Mouse (Mus musculus) hindbrain, embryonic 13.5 days (tissue): ENCODE data around the gene Fpgs. TPM values are rescaled to one million over a fixed set of nuclear protein-coding genes. Genes with fewer than 3 reads are reported as not detected.

Source experiments
- ATAC-seq: fragments of 200-750 bp; cut with Nextera tagmentation; 2 replicates; pipeline ENCODE4 v1.8.0; 2017; ENCODE audit warnings: moderate TSS enrichment; ENCODE audit not compliant: low FRiP score
- H3K27ac ChIP-seq: fragments of 300-500 bp; sonication (generic); 2 replicates; pipeline ENCODE4 v1.5.1; 2015; ENCODE audit warnings: inconsistent platforms, mild to moderate bottlenecking, moderate library complexity
- H3K27me3 ChIP-seq: fragments of 300-500 bp; sonication (generic); 2 replicates; pipeline ENCODE4 v1.6.1; 2015; ENCODE audit warnings: mild to moderate bottlenecking, inconsistent platforms
- H3K36me3 ChIP-seq: fragments of 300-500 bp; sonication (generic); 2 replicates; pipeline ENCODE4 v1.6.1; 2015; ENCODE audit warnings: mild to moderate bottlenecking, inconsistent platforms
- H3K4me1 ChIP-seq: fragments of 300-500 bp; sonication (generic); replicated peaks from 2 replicates; pipeline ENCODE4 v1.6.1; 2015; ENCODE audit warnings: inconsistent platforms
- H3K4me2 ChIP-seq: fragments of 300-500 bp; sonication (generic); 2 replicates; pipeline ENCODE4 v1.6.1; 2015; ENCODE audit warnings: inconsistent platforms, mild to moderate bottlenecking, moderate library complexity
- H3K4me3 ChIP-seq: fragments of 300-500 bp; sonication (generic); 2 replicates; pipeline ENCODE4 v1.5.1; 2015; ENCODE audit warnings: mild to moderate bottlenecking, inconsistent platforms
- H3K9ac ChIP-seq: fragments of 300-500 bp; sonication (generic); 2 replicates; pipeline ENCODE4 v1.6.1; 2015; ENCODE audit warnings: mild to moderate bottlenecking, inconsistent platforms
- H3K9me3 ChIP-seq: fragments of 300-500 bp; sonication (generic); 2 replicates; pipeline ENCODE4 v1.6.1; 2016; ENCODE audit warnings: inconsistent platforms
- WGBS: fragments of 180-500 bp; shearing (Covaris S2); methylation state at CpG from one replicate; pipeline ENCODE4 v1.1.7; 2015; 5-methylcytosine and 5-hydroxymethylcytosine counted together
- polyA plus RNA-seq: library from polyadenylated mRNA; unstranded; fragments of >200 nt; fragmentation: Nextera tagmentation; extraction: Ambion mirVana; gene quantifications from 2 replicates; pipeline ENCODE4 v1.2.1, GENCODE M21; 2015

Gene Fpgs
- polyA plus RNA-seq, 1 experiment from 2014 or later, result 14.5 TPM

GRCm38 (mm10) chr2:32691041-32691440, 12.9 kb downstream of the Fpgs start:
- H3K9me3 ChIP-seq, result no peaks in the 10 kb centered on the region
- H3K4me3 ChIP-seq, result no peak overlapping the region
- ATAC-seq, result no peak
- no peak overlapping the region for H3K4me2 ChIP-seq
- WGBS, result 83% methylated on average over 11 of the region's 11 CpGs
- no peaks in the 10 kb centered on the region for H3K27me3 ChIP-seq
- peaks cover 23% of the 10 kb centered on the region for H3K36me3 ChIP-seq
- peak overlapping the region; percentile 39; the same call in 1 of the 2 replicates for H3K9ac ChIP-seq
- H3K27ac ChIP-seq, result no peak overlapping the region
- peaks cover 18% of the 10 kb centered on the region for H3K4me1 ChIP-seq

- Histone ChIP-seq H3K4me3 (no peak overlapping the region), H3K4me2 (no peak overlapping the region), H3K9ac (no peak overlapping the region), H3K4me1 (peaks cover 18% of the 10 kb centered on the region), H3K36me3 (peaks cover 40% of the 10 kb centered on the region), H3K27ac (peak overlapping the region; percentile 10; the same call in 1 of the 2 replicates), H3K9me3 (no peaks in the 10 kb centered on the region), H3K27me3 (no peaks in the 10 kb centered on the region)
- no peak for ATAC-seq
- 14% methylated on average over 5 of the region's 5 CpGs for WGBS
These were observed 14.5 kb downstream of the Fpgs start for GRCm38 (mm10) chr2:32689420-32689819.

- Histone ChIP-seq H3K27ac (no peak overlapping the region), H3K27me3 (no peaks in the 10 kb centered on the region), H3K9ac (no peak overlapping the region; the same call in 1 of the 2 replicates), H3K4me3 (no peak overlapping the region), H3K4me1 (peaks cover 7% of the 10 kb centered on the region), H3K9me3 (no peaks in the 10 kb centered on the region), H3K4me2 (no peak overlapping the region), H3K36me3 (peaks cover 58% of the 10 kb centered on the region)
- 97% methylated on average over 8 of the region's 8 CpGs for WGBS
- no peak for ATAC-seq
These were observed 16.4 kb downstream of the Fpgs start for GRCm38 (mm10) chr2:32687562-32687961.

DNA sequence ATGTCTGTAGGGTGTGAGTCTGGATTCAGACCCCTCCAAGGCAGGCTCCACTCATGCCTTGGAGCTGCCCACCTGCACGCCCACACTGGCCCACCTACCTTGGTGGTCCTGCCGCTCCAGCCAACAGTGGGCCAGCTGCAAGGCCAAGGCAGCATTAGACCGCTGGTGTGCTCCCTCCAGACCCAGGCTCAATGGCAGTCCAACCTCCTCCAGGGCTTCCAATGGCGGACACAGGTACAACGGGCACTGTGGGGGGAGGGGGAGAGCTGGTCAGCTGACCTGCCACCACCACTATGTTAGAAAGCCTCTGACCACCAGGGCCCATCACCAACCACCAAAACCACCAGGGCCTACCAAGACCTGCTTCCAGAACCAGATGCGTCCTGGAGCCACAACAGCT, 17.3 kb downstream of the Fpgs start:
- H3K4me2 ChIP-seq, result no peak overlapping the region
- H3K36me3 ChIP-seq, result peaks cover 62% of the 10 kb centered on the region
- WGBS, result 96% methylated on average over 6 of the region's 6 CpGs
- H3K4me3 ChIP-seq, result no peak overlapping the region
- H3K4me1 ChIP-seq, result peaks cover 4% of the 10 kb centered on the region; the same call in 1 of the 2 replicates
- no peak overlapping the region for H3K27ac ChIP-seq
- no peak for ATAC-seq
- no peaks in the 10 kb centered on the region for H3K27me3 ChIP-seq
- no peaks in the 10 kb centered on the region for H3K9me3 ChIP-seq
- H3K9ac ChIP-seq, result no peak overlapping the region

- no peaks in the 10 kb centered on the region for H3K27me3 ChIP-seq
- H3K4me3 ChIP-seq, result no peak overlapping the region
- H3K9ac ChIP-seq, result no peak overlapping the region
- peaks cover 4% of the 10 kb centered on the region; the same call in 1 of the 2 replicates for H3K4me1 ChIP-seq
- H3K36me3 ChIP-seq, result peaks cover 62% of the 10 kb centered on the region
- no peak overlapping the region for H3K27ac ChIP-seq
- ATAC-seq, result no peak
- H3K9me3 ChIP-seq, result no peaks in the 10 kb centered on the region
- 97% methylated on average over 3 of the region's 3 CpGs for WGBS
- H3K4me2 ChIP-seq, result no peak overlapping the region
These were observed 18.1 kb downstream of the Fpgs start for GRCm38 (mm10) chr2:32685807-32686206.

- Histone ChIP-seq H3K9ac (no peak overlapping the region), H3K4me3 (no peak overlapping the region), H3K9me3 (no peaks in the 10 kb centered on the region), H3K27me3 (no peaks in the 10 kb centered on the region), H3K4me2 (no peak overlapping the region), H3K4me1 (peaks cover 9% of the 10 kb centered on the region), H3K36me3 (peaks cover 62% of the 10 kb centered on the region), H3K27ac (no peak overlapping the region)
- no peak for ATAC-seq
- 92% methylated on average over 15 of the region's 15 CpGs for WGBS
These were observed 19.1 kb downstream of the Fpgs start for GRCm38 (mm10) chr2:32684681-32685428.

DNA sequence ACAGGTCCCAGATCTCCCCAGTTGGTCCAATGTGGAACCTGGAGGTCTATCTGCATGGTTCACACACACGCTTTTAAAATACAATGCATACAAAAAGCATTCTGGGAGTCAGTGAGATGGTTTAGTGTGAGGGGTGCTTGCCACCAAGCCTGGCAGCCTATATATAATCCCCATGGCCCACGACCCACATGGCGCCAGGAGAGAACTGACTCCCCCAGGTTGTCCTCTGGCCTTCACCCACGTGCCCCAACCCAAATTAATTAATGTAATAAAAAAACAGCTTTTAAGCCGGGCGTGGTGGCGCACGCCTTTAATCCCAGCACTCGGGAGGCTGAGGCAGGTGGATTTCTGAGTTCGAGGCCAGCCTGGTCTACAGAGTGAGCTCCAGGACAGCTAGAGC, 20.2 kb downstream of the Fpgs start:
- Histone ChIP-seq H3K4me1 (peaks cover 10% of the 10 kb centered on the region), H3K27ac (no peak overlapping the region), H3K9ac (no peak overlapping the region), H3K9me3 (no peaks in the 10 kb centered on the region), H3K4me3 (no peak overlapping the region), H3K27me3 (no peaks in the 10 kb centered on the region), H3K4me2 (no peak overlapping the region), H3K36me3 (peaks cover 62% of the 10 kb centered on the region)
- ATAC-seq, result no peak
- WGBS, result 95% methylated on average over 10 of the region's 10 CpGs

DNA sequence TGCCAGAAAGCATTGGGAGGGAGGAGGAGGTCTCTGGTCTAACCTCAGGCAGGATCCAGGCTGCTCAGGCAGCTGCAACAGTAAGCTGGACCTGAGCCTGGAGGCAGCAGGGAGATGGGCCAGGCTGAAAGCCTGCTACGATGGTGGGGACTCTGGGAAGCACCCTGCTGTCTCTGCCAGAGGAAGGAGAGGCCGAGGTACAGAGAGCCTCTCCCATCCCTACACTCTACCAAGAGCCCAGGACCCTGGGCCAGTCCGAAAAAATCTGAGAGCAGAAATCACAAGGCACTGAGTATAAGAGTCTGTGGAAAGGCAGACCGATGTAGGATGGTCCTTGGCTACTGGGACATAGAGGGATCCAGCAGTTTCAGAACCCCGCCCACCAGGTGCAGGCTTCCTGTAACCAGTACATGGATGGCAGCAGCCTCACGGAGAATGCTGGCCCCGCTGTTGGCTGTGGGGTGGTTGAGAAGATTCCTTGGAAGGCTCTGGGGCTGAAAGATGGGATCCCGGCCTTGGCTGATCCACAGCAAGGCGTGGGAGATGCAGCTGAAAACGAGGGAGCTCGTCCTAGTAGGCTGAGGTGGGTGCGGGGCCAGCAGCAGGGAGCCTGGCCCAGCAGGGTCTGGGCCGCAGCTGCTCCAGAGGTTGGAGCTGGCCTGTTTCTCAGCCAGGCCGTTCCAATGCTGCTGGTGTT, 21.1 kb downstream of the Fpgs start:
- Histone ChIP-seq H3K9me3 (no peaks in the 10 kb centered on the region), H3K4me2 (no peak overlapping the region), H3K27ac (no peak overlapping the region), H3K9ac (no peak overlapping the region), H3K27me3 (no peaks in the 10 kb centered on the region), H3K4me1 (peaks cover 10% of the 10 kb centered on the region), H3K36me3 (peaks cover 57% of the 10 kb centered on the region), H3K4me3 (no peak overlapping the region)
- ATAC-seq, result no peak
- 82% methylated on average over 14 of the region's 14 CpGs for WGBS

GRCm38 (mm10) chr2:32681754-32682153, 22.2 kb downstream of the Fpgs start:
- H3K9me3 ChIP-seq, result peaks cover 2% of the 10 kb centered on the region; the same call in 1 of the 2 replicates
- H3K36me3 ChIP-seq, result peaks cover 45% of the 10 kb centered on the region
- no peak overlapping the region for H3K4me2 ChIP-seq
- H3K4me1 ChIP-seq, result peaks cover 10% of the 10 kb centered on the region
- H3K27me3 ChIP-seq, result no peaks in the 10 kb centered on the region
- ATAC-seq, result 0 out of 2 replicates have a peak, but pooled peaks have one; percentile 21
- H3K4me3 ChIP-seq, result no peak overlapping the region
- H3K9ac ChIP-seq, result no peak overlapping the region
- WGBS, result 71% methylated on average over 6 of the region's 6 CpGs
- no peak overlapping the region for H3K27ac ChIP-seq

DNA sequence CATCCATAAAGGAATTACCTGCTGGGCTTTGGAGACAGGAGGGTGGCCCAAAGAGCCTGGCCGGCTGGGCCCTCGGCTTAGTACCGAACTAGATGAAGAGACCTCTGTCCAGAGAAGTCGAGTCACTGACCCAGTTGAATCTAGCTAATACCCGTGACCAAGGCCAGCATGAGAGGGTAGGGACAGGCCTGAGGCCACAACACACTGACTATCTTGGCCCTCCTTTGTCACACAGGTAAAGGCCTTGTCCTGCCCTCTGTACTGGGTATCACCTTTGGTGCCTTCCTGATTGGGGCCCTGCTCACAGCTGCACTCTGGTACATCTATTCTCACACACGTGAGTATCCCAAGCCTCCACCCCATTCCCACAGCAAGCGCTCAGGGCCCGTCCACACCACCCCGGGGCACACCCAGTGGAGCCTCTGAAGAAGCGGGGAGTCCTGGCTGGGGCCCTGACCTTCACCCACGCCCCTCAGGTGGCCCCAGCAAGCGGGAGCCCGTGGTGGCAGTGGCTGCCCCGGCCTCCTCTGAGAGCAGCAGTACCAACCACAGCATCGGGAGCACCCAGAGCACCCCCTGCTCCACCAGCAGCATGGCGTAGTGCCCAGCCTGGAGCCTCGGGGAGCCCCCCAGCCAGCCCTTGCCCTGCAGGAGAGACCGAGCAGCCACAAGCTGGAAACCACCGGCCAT, 22.8 kb downstream of the Fpgs start:
- Histone ChIP-seq H3K4me2 (no peak overlapping the region), H3K27ac (no peak overlapping the region)

GRCm38 (mm10) chr2:32680051-32680451, 23.9 kb downstream of the Fpgs start:
- Histone ChIP-seq H3K4me2 (no peak overlapping the region), H3K9me3 (peaks cover 3% of the 10 kb centered on the region; the same call in 1 of the 2 replicates), H3K4me1 (peaks cover 10% of the 10 kb centered on the region), H3K4me3 (no peak overlapping the region), H3K27me3 (no peaks in the 10 kb centered on the region), H3K27ac (0 out of 2 replicates have a peak overlapping the region, but pooled peaks have one; percentile 23), H3K36me3 (peaks cover 28% of the 10 kb centered on the region), H3K9ac (peak overlapping the region; percentile 46; the same call in 1 of the 2 replicates)
- WGBS, result 55% methylated on average over 7 of the region's 7 CpGs
- no peak for ATAC-seq

More for the DNA sequence above, 22.8 kb downstream of the Fpgs start:
- 91% methylated on average over 19 of the region's 19 CpGs for WGBS
- Histone ChIP-seq H3K4me3 (no peak overlapping the region), H3K27me3 (no peaks in the 10 kb centered on the region), H3K9me3 (peaks cover 3% of the 10 kb centered on the region; the same call in 1 of the 2 replicates), H3K4me1 (peaks cover 10% of the 10 kb centered on the region), H3K9ac (no peak overlapping the region), H3K36me3 (peaks cover 39% of the 10 kb centered on the region)
- ATAC-seq, result no peak

DNA sequence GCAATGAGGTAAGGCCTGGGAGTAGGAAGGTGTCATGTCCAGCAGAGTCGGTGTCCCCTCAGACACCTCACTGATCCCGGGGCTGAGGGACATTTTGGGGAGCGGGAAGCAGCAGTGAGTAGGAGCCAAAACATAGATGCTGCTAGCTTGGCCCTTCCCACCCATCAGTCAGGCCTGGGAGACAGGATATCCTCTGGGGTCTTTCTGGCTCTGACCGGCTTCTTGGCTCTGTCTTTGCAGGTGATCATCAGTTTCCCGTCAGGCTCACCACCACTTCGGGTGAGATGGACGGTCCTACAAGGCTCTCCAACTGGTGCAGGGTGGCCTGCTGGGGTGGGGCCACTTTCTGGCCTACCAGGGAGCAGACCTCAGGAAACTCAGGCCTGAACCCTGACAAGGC, 26.3 kb downstream of the Fpgs start:
- peaks cover 3% of the 10 kb centered on the region; the same call in 1 of the 2 replicates for H3K9me3 ChIP-seq
- no peak for ATAC-seq
- no peak overlapping the region for H3K4me3 ChIP-seq
- peaks cover 5% of the 10 kb centered on the region for H3K36me3 ChIP-seq
- no peak overlapping the region for H3K4me2 ChIP-seq
- WGBS, result 95% methylated on average over 7 of the region's 7 CpGs
- no peaks in the 10 kb centered on the region for H3K27me3 ChIP-seq
- no peak overlapping the region for H3K27ac ChIP-seq
- H3K4me1 ChIP-seq, result peaks cover 10% of the 10 kb centered on the region
- no peak overlapping the region for H3K9ac ChIP-seq
